Mouse (Mus musculus): ENCODE data around the gene Zfyve9.

- no peak for TF ChIP-seq POLR2A (IDR thresholded peaks at IDR 0.05; ENCODE audit: control insufficient read depth, low read depth, low read length)
- no peak for TF ChIP-seq CTCF (IDR thresholded peaks at IDR 0.05; ENCODE audit: control insufficient read depth, insufficient read depth, insufficient replicate concordance, low read depth, low read length)
Observed at GRCm38 (mm10) chr4:108780864-108781205, 237 bp upstream of the Zfyve9 start.
